Mouse (Mus musculus) forebrain, embryonic 15.5 days (tissue): ENCODE data around the gene Fgg. TPM values are rescaled to one million over a fixed set of nuclear protein-coding genes. Genes with fewer than 3 reads are reported as not detected.
A peak's percentile ranks its signal among the peaks of the same experiment; 100 is the strongest.

Experiments
- ATAC-seq: fragments of 200-750 bp; cut with Nextera tagmentation; replicated peaks from 2 replicates; pipeline ENCODE4 v1.8.0; 2017; ENCODE audit warnings: mild to moderate bottlenecking, moderate TSS enrichment, moderate library complexity
- H3K27ac ChIP-seq: fragments of 300-500 bp; sonication (generic); replicated peaks from 2 replicates; pipeline ENCODE4 v1.5.1; 2015; ENCODE audit warnings: mild to moderate bottlenecking, inconsistent platforms
- H3K27me3 ChIP-seq: fragments of 300-500 bp; sonication (generic); 2 replicates; pipeline ENCODE4 v1.6.1; 2015; ENCODE audit warnings: inconsistent platforms
- H3K36me3 ChIP-seq: fragments of 300-500 bp; sonication (generic); 2 replicates; pipeline ENCODE4 v1.6.1; 2015; ENCODE audit warnings: mild to moderate bottlenecking, inconsistent platforms
- H3K4me1 ChIP-seq: fragments of 300-500 bp; sonication (generic); 2 replicates; pipeline ENCODE4 v1.6.1; 2015; ENCODE audit warnings: inconsistent platforms
- H3K4me2 ChIP-seq: fragments of 300-500 bp; sonication (generic); replicated peaks from 2 replicates; pipeline ENCODE4 v1.6.1; 2015; ENCODE audit warnings: mild to moderate bottlenecking, inconsistent platforms
- H3K4me3 ChIP-seq: fragments of 300-500 bp; sonication (generic); 2 replicates; pipeline ENCODE4 v1.5.1; 2015; ENCODE audit warnings: mild to moderate bottlenecking, inconsistent platforms
- H3K9ac ChIP-seq: fragments of 300-500 bp; sonication (generic); replicated peaks from 2 replicates; pipeline ENCODE4 v1.6.1; 2015; ENCODE audit warnings: mild to moderate bottlenecking, inconsistent platforms
- H3K9me3 ChIP-seq: fragments of 300-500 bp; sonication (generic); 2 replicates; pipeline ENCODE4 v1.6.1; 2016; ENCODE audit warnings: inconsistent platforms
- WGBS: fragments of 180-500 bp; shearing (Covaris S2); methylation state at CpG from one replicate; pipeline ENCODE4 v1.1.7; 2015; ENCODE audit warnings: mixed read lengths; 5-methylcytosine and 5-hydroxymethylcytosine counted together
- polyA plus RNA-seq: library from polyadenylated mRNA; unstranded; fragments of >200 nt; fragmentation: Nextera tagmentation; extraction: Ambion mirVana; gene quantifications from 2 replicates; pipeline ENCODE4 v1.2.1, GENCODE M21; 2015

Fgg gene
- polyA plus RNA-seq, 1 experiment from 2014 or later, result not detected

DNA sequence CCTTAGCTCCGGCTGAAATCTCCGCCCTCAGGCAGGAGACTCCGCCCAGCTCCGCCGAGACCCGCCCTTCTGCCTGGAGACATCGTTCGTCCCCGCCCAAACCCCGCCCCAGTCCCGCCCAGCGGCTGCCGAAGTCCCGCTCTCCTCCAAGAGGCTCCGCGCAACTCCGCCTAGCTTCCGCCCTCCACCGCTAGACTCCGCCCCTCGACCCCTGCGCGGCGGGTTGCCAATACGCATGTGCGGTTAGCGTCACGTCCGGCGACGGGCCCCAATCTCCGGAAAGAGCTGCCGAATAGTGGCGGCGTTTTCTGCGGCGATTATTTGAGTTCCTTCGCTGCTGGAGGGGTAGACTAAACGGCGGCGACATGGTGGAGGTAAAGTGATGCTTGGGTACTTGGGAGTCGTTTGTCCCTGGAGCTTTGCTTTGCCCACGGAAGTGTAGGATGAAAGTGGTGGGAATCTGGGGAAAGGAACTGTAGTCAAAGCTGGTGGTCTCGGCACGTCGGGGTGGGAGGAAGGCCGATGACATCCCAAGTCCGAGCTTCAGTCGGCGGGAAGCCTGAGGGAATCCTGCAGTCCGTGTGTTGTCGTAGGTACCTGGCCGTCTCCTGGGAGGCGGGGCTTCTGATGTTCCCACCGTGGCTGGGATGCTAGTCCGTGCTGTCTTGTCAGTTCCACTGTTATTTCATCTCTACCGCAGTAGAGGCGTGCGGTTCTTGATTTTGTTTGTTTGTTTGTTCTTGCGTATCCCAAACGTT, 47.9 kb downstream of the Fgg start, which contains the start of gene Plrg1:
Gene Plrg1 (plus strand): TSS at position 242 of the 758 bp plus-strand sequence.
- peak within 1 kb of the TSS; percentile 57 for H3K4me2 ChIP-seq
- peak within 1 kb of the TSS; percentile 75 for H3K4me3 ChIP-seq
- H3K27ac ChIP-seq, result peak within 1 kb of the TSS; percentile 79
- under 1% methylated on average over 61 of the region's 61 CpGs for WGBS
- H3K36me3 ChIP-seq, result peaks cover 26% of the 10 kb centered on the region
- H3K4me1 ChIP-seq, result peaks cover 12% of the 10 kb centered on the region
- peak; percentile 99 for ATAC-seq
- no peaks in the 10 kb centered on the region for H3K9me3 ChIP-seq
- peak within 1 kb of the TSS; percentile 72 for H3K9ac ChIP-seq
- no peaks in the 10 kb centered on the region for H3K27me3 ChIP-seq

GRCm38 (mm10) chr3:83057046-83057445, 49.5 kb downstream of the Fgg start:
- ATAC-seq, result no peak
- H3K27ac ChIP-seq, result no peak overlapping the region
- H3K27me3 ChIP-seq, result no peaks in the 10 kb centered on the region
- no peaks in the 10 kb centered on the region for H3K9me3 ChIP-seq
- no peak overlapping the region for H3K4me2 ChIP-seq
- no peak overlapping the region for H3K9ac ChIP-seq
- H3K4me3 ChIP-seq, result no peak overlapping the region
- 91% methylated on average over 2 of the region's 2 CpGs for WGBS
- peaks cover 42% of the 10 kb centered on the region for H3K36me3 ChIP-seq
- H3K4me1 ChIP-seq, result peaks cover 12% of the 10 kb centered on the region

Other genes with a start within 250 kb of the Fgg start
- 0.52 and 0.99 TPM in 2 replicates for gene Rbm46, start 131.2 kb upstream of the Fgg start, polyA plus RNA-seq
- gene Lrat, start 103.8 kb upstream of the Fgg start, polyA plus RNA-seq, result 0.06 and 0.13 TPM in 2 replicates
- gene Fga, start 18.4 kb downstream of the Fgg start, polyA plus RNA-seq, result 0.79 TPM in 1 of 2 replicates, not detected in the other
- gene Fgb, start 42.1 kb downstream of the Fgg start, polyA plus RNA-seq, result 0.27 TPM in 1 of 2 replicates, not detected in the other
- 114 and 118 TPM in 2 replicates for gene Plrg1, start 47.8 kb downstream of the Fgg start, polyA plus RNA-seq
- 0.42 and 0.52 TPM in 2 replicates for gene Dchs2, start 120.2 kb downstream of the Fgg start, polyA plus RNA-seq